31 mouse cellular contexts compared by ENCODE assay signal in the genomic region with DNA sequence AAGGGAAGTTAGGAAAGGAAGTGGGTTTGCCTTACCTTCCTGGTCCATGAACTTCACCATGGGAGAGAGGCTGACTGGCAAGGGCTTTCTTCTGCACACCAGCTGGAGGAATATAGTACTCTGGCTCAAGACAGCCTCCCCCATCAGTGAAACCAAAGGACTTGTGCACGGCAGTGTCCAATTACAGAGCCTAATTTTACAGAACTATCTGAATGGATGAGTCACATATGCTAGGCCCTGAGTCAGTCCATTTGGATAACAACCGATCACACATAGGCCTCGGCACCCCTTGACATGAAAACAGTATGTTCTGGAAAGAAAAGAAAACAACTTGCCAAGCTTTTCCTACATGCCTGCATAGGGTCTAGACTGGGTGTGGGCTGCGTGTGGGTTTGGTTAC.
DNase-seq lines count a peak whose midpoint lies in the region; ATAC-seq lines count a peak whose summit lies in the region.
"Had no signal": no experiment of that assay in that cellular context is flagged by ENCODE, and none has a peak within 500 bp of the region (broad histone marks: within the 10 kb centered on the region; RNA-seq: fewer than 3 reads in every experiment).

No protein-coding gene starts in this region.

- H3K9ac ChIP-seq in stomach, embryonic 16.5 days (ENCODE audit: low read length): no peak overlapping the region
- no peak overlapping the region for H3K9ac ChIP-seq in forebrain, embryonic 16.5 days (replicated peaks; ENCODE audit: low read depth, low read length)
- H3K9ac ChIP-seq: forebrain, embryonic 15.5 days; hindbrain, embryonic 14.5 days; limb, embryonic 13.5 days; midbrain, embryonic 12.5 days; neural tube, embryonic 13.5 days had no signal

- no peaks in the 10 kb centered on the region for H3K27me3 ChIP-seq in stomach, embryonic 16.5 days (ENCODE audit: control insufficient read depth, insufficient read depth, low read length)
- no peaks in the 10 kb centered on the region for H3K27me3 ChIP-seq in forebrain, embryonic 16.5 days (replicated peaks; ENCODE audit: control insufficient read depth, insufficient read depth, low read length)
- H3K27me3 ChIP-seq: forebrain, embryonic 15.5 days; limb, embryonic 13.5 days; midbrain, embryonic 12.5 days; neural tube, embryonic 13.5 days had no signal

- no peaks in the 10 kb centered on the region for H3K4me1 ChIP-seq in stomach, embryonic 16.5 days (ENCODE audit: control insufficient read depth, insufficient read depth, low read length)
- H3K4me1 ChIP-seq in forebrain, embryonic 16.5 days (replicated peaks; ENCODE audit: control insufficient read depth, insufficient read depth, low read length): no peaks in the 10 kb centered on the region
- H3K4me1 ChIP-seq: forebrain, embryonic 10.5 days; forebrain, embryonic 15.5 days; midbrain, embryonic 12.5 days; neural tube, embryonic 13.5 days had no signal

- H3K27ac ChIP-seq in stomach, embryonic 16.5 days (ENCODE audit: low read length): no peak overlapping the region
- H3K27ac ChIP-seq in forebrain, embryonic 16.5 days (ENCODE audit: low read length): no peak overlapping the region
- H3K27ac ChIP-seq: forebrain, embryonic 10.5 days; forebrain, embryonic 15.5 days; gastrocnemius, adult 2 months; hindbrain, embryonic 14.5 days; left cerebral cortex, adult 2 months; limb, embryonic 13.5 days; midbrain, embryonic 12.5 days; neural tube, embryonic 13.5 days had no signal

- H3K9me3 ChIP-seq in stomach, embryonic 16.5 days (replicated peaks; ENCODE audit: control insufficient read depth, low read length): no peaks in the 10 kb centered on the region
- no peaks in the 10 kb centered on the region for H3K9me3 ChIP-seq in forebrain, embryonic 16.5 days (ENCODE audit: control insufficient read depth, low read length)
- H3K9me3 ChIP-seq: forebrain, embryonic 10.5 days; forebrain, embryonic 15.5 days; limb, embryonic 13.5 days; midbrain, embryonic 12.5 days; neural tube, embryonic 13.5 days had no signal

- 70% methylated on average over 4 of the region's 4 CpGs for WGBS in stomach, embryonic 16.5 days
- 89% methylated on average over 4 of the region's 4 CpGs for WGBS in forebrain, embryonic 16.5 days

- peak; percentile 17 to 48 for DNase-seq in adrenal gland, adult (ENCODE audit: inconsistent age in 2 of 2, low spot score in 1 of 2)
- DNase-seq in adrenal gland, postnatal 4 days (ENCODE audit: low spot score in 2 of 2): no peak
- peak; percentile 31 for DNase-seq in 3134 (ENCODE audit: extremely low read depth, insufficient read length, low spot score)
- DNase-seq in NIH3T3 (ENCODE audit: low read depth): peak; percentile 82
- DNase-seq in layer of hippocampus, adult 11-12 months (ENCODE audit: low spot score): no peak
- DNase-seq: cerebellum, adult 11-12 months; cerebellum, adult 9-11 months; embryo, embryonic 11 days; gastrocnemius, adult 2 months; gastrocnemius, postnatal 36 days; heart, adult 18-20 months; heart, postnatal 4 days; kidney, adult 11 months; kidney, postnatal 14 days; lung, postnatal 4 days; right cerebral cortex, postnatal 4 days; thymus, postnatal 14 days had no signal

- H3K36me3 ChIP-seq in stomach, embryonic 16.5 days (ENCODE audit: control insufficient read depth, insufficient read depth, low read length): no peaks in the 10 kb centered on the region
- no peaks in the 10 kb centered on the region for H3K36me3 ChIP-seq in forebrain, embryonic 16.5 days (ENCODE audit: control insufficient read depth, insufficient read depth)
- H3K36me3 ChIP-seq: forebrain, embryonic 10.5 days; forebrain, embryonic 15.5 days; limb, embryonic 13.5 days; midbrain, embryonic 12.5 days; neural tube, embryonic 13.5 days had no signal

- no peak overlapping the region for H3K4me2 ChIP-seq in stomach, embryonic 16.5 days (ENCODE audit: low read depth, low read length)
- H3K4me2 ChIP-seq in forebrain, embryonic 16.5 days (ENCODE audit: low read length): no peak overlapping the region
- H3K4me2 ChIP-seq: forebrain, embryonic 15.5 days; heart, embryonic 11.5 days; hindbrain, embryonic 14.5 days; limb, embryonic 13.5 days; liver, embryonic 11.5 days; midbrain, embryonic 12.5 days; neural tube, embryonic 13.5 days had no signal

- no peak overlapping the region for H3K4me3 ChIP-seq in stomach, embryonic 16.5 days (replicated peaks; ENCODE audit: low read length)
- H3K4me3 ChIP-seq in forebrain, embryonic 16.5 days (replicated peaks; ENCODE audit: low read length): no peak overlapping the region
- H3K4me3 ChIP-seq: forebrain, embryonic 10.5 days; forebrain, embryonic 15.5 days; gastrocnemius, adult 2 months; left cerebral cortex, adult 2 months; limb, embryonic 13.5 days; megakaryocyte, embryonic 14.5 days; midbrain, embryonic 12.5 days; neural tube, embryonic 13.5 days had no signal

- ATAC-seq in stomach, embryonic 16.5 days (ENCODE audit: insufficient read depth, low FRiP score): 0 out of 2 replicates have a peak, but pooled peaks have one; percentile 4
- ATAC-seq in forebrain, embryonic 16.5 days: no peak
- ATAC-seq: CD4-positive, CD25-positive, alpha-beta regulatory T cell, adult 4 months; forebrain, embryonic 15.5 days; inflammation-experienced regulatory T-cells, adult 6 months had no signal

Comparison
In these comparisons a context has a peak if more than half of its experiments do, and no peak if none do; other contexts are left out.
1. DNase-seq: peak in adrenal gland, adult (2 of 2), 3134 (single experiment) and NIH3T3 (single experiment); none in adrenal gland, postnatal 4 days (0 of 2) and layer of hippocampus, adult 11-12 months (single experiment).